Mouse (Mus musculus) kidney, adult 2 months (tissue): Measurements from ENCODE around the gene Vmn1r132. TPM values are rescaled to one million over a fixed set of nuclear protein-coding genes. Genes with fewer than 3 reads are reported as not detected.
"Not testable (repeated sequence)": the region's sequence is repeated elsewhere in the genome, so short reads cannot be mapped to it uniquely, and the experiment has no call there.

Experiments used
- DNase-seq: peaks from one replicate; pipeline ENCODE4 v3.0.0; 2021
- H3K27ac ChIP-seq: fragments of 200-500 bp; 2 replicates; pipeline ENCODE4 v1.5.1; 2012; ENCODE audit warnings: low read depth, low read length, control low read depth, inconsistent platforms; ENCODE audit not compliant: insufficient read depth
- H3K27me3 ChIP-seq: fragments of 200-500 bp; replicated peaks from 2 replicates; pipeline ENCODE4 v1.6.1; 2012; ENCODE audit warnings: mild to moderate bottlenecking, moderate library complexity, low read length, inconsistent platforms; ENCODE audit not compliant: control insufficient read depth, insufficient read depth
- H3K36me3 ChIP-seq: fragments of 200-500 bp; 2 replicates; pipeline ENCODE4 v1.6.1; 2012; ENCODE audit warnings: mild to moderate bottlenecking, moderate library complexity, low read length, inconsistent platforms; ENCODE audit not compliant: control insufficient read depth, insufficient read depth
- H3K4me1 ChIP-seq: fragments of 200-500 bp; 2 replicates; pipeline ENCODE4 v1.6.1; 2011; ENCODE audit warnings: low read length; ENCODE audit not compliant: control insufficient read depth, insufficient read depth
- H3K4me3 ChIP-seq: fragments of 200-500 bp; 2 replicates; pipeline ENCODE4 v1.5.1; 2011; ENCODE audit warnings: mild to moderate bottlenecking, low read depth, low read length, control low read depth; ENCODE audit not compliant: insufficient read depth
- WGBS: fragments of 180-500 bp; shearing (Covaris S2); methylation state at CpG from one replicate; pipeline ENCODE4 v1.1.7; 2018; 5-methylcytosine and 5-hydroxymethylcytosine counted together
- polyA plus RNA-seq: library from polyadenylated mRNA; depleted of rRNA; stranded (reverse); fragments of >200 nt; gene quantifications from 2 replicates; pipeline ENCODE4 v1.2.3, GENCODE M21; 2012; rRNA removed

Vmn1r132 gene
- not detected in 2 replicates for polyA plus RNA-seq

- not testable (repeated sequence) for H3K36me3 ChIP-seq, H3K27me3 ChIP-seq, DNase-seq, H3K27ac ChIP-seq, H3K4me3 ChIP-seq, H3K4me1 ChIP-seq
- no CpG with 5 or more reads among the region's 3 CpGs for WGBS
These were observed at the start of gene Vmn1r132 for GRCm38 (mm10) chr7:21613792-21614191. Vmn1r132 (plus strand) TSS chr7:21614092.

Other genes starting within 250 kb of the Vmn1r132 start
- not detected in 2 replicates for gene Gm6882, start 181.3 kb upstream of the Vmn1r132 start, polyA plus RNA-seq
- gene Vmn1r130, start 102.3 kb upstream of the Vmn1r132 start, polyA plus RNA-seq, result not detected in 2 replicates
- gene Vmn1r131, start 68.0 kb upstream of the Vmn1r132 start, polyA plus RNA-seq, result not detected in 2 replicates
- gene Gm4175, start 147.4 kb downstream of the Vmn1r132 start, polyA plus RNA-seq, result not detected in 2 replicates
- not detected in 2 replicates for gene Gm4177, start 182.6 kb downstream of the Vmn1r132 start, polyA plus RNA-seq
- gene Vmn1r135, start 218.3 kb downstream of the Vmn1r132 start, polyA plus RNA-seq, result not detected in 2 replicates
- not detected in 2 replicates for gene Gm5725, start 230.2 kb downstream of the Vmn1r132 start, polyA plus RNA-seq